Mouse (Mus musculus): ENCODE data around the gene Ttpal. TPM values are rescaled to one million over a fixed set of nuclear protein-coding genes. Genes with fewer than 3 reads are reported as not detected.

Ttpal gene
- polyA plus RNA-seq, 1 experiment from 2014 or later = 19.9 TPM

GRCm38 (mm10) chr2:163658941-163659340, 56.8 kb downstream of the Ttpal start:
- H3K9me3 ChIP-seq (ENCODE audit: control insufficient read depth, low read length) = no peaks in the 10 kb centered on the region
- no peak overlapping the region; the same call in 1 of the 2 replicates for H3K27ac ChIP-seq (replicated peaks)
- DNase-seq (ENCODE audit: low spot score) (peak; percentile 39), ATAC-seq (ENCODE audit: low FRiP score, low TSS enrichment) (peak; percentile 50)
- H3K27me3 ChIP-seq (ENCODE audit: control insufficient read depth, insufficient read depth, low read length) = no peaks in the 10 kb centered on the region
- WGBS = 2% methylated on average over 8 of the region's 8 CpGs
- H3K36me3 ChIP-seq (ENCODE audit: control insufficient read depth, insufficient read depth, low read length) = no peaks in the 10 kb centered on the region
- peak overlapping the region; percentile 51 for H3K4me2 ChIP-seq (replicated peaks; ENCODE audit: low read depth)
- H3K9ac ChIP-seq (ENCODE audit: low read length) = no peak overlapping the region; the same call in 1 of the 2 replicates
- H3K4me3 ChIP-seq (ENCODE audit: low read depth, low read length) = peak overlapping the region; percentile 86
- no peak for TF ChIP-seq CTCF (IDR thresholded peaks at IDR 0.05; ENCODE audit: low read depth)
- no peaks in the 10 kb centered on the region for H3K4me1 ChIP-seq (replicated peaks; ENCODE audit: control insufficient read depth, insufficient read depth)

- no peak for ATAC-seq (ENCODE audit: low FRiP score, low TSS enrichment)
- no peaks in the 10 kb centered on the region for H3K9me3 ChIP-seq (ENCODE audit: control insufficient read depth, low read length)
- no peak overlapping the region for H3K9ac ChIP-seq (ENCODE audit: low read length)
- no peaks in the 10 kb centered on the region for H3K36me3 ChIP-seq (ENCODE audit: control insufficient read depth, insufficient read depth, low read length)
- H3K27ac ChIP-seq (replicated peaks) = no peak overlapping the region; the same call in 1 of the 2 replicates
- peak overlapping the region; percentile 51 for H3K4me2 ChIP-seq (replicated peaks; ENCODE audit: low read depth)
- 75% methylated on average over 12 of the region's 12 CpGs for WGBS
- H3K4me3 ChIP-seq (ENCODE audit: low read depth, low read length) = no peak overlapping the region
- no peak for TF ChIP-seq EP300 (optimal IDR thresholded peaks at IDR 0.05)
- DNase-seq (ENCODE audit: low spot score) = no peak
- H3K27me3 ChIP-seq (ENCODE audit: control insufficient read depth, insufficient read depth, low read length) = no peaks in the 10 kb centered on the region
- no peaks in the 10 kb centered on the region for H3K4me1 ChIP-seq (replicated peaks; ENCODE audit: control insufficient read depth, insufficient read depth)
These were observed 57.3 kb downstream of the Ttpal start for GRCm38 (mm10) chr2:163659431-163659830.

GRCm38 (mm10) chr2:163660103-163660701, 58.1 kb downstream of the Ttpal start:
- no peak overlapping the region for H3K9ac ChIP-seq (ENCODE audit: low read length)
- H3K27me3 ChIP-seq (ENCODE audit: control insufficient read depth, insufficient read depth, low read length) = no peaks in the 10 kb centered on the region
- no peak overlapping the region for H3K27ac ChIP-seq (replicated peaks)
- H3K4me1 ChIP-seq (replicated peaks; ENCODE audit: control insufficient read depth, insufficient read depth) = no peaks in the 10 kb centered on the region
- no peak for DNase-seq (ENCODE audit: low spot score)
- no peaks in the 10 kb centered on the region for H3K9me3 ChIP-seq (ENCODE audit: control insufficient read depth, low read length)
- WGBS = 83% methylated on average over 5 of the region's 5 CpGs
- H3K36me3 ChIP-seq (ENCODE audit: control insufficient read depth, insufficient read depth, low read length) = no peaks in the 10 kb centered on the region
- no peak overlapping the region for H3K4me2 ChIP-seq (replicated peaks; ENCODE audit: low read depth)
- TF ChIP-seq CTCF (IDR thresholded peaks at IDR 0.05; ENCODE audit: low read depth) = no peak
- no peak overlapping the region for H3K4me3 ChIP-seq (ENCODE audit: low read depth, low read length)
- ATAC-seq (ENCODE audit: low FRiP score, low TSS enrichment) = no peak

GRCm38 (mm10) chr2:163661371-163661850, 59.3 kb downstream of the Ttpal start:
- ATAC-seq (ENCODE audit: low FRiP score, low TSS enrichment) (no peak), DNase-seq (ENCODE audit: low spot score) (no peak)
- Histone ChIP-seq H3K9ac (ENCODE audit: low read length) (no peak overlapping the region), H3K36me3 (ENCODE audit: control insufficient read depth, insufficient read depth, low read length) (no peaks in the 10 kb centered on the region), H3K4me2 (replicated peaks; ENCODE audit: low read depth) (no peak overlapping the region), H3K27me3 (ENCODE audit: control insufficient read depth, insufficient read depth, low read length) (no peaks in the 10 kb centered on the region), H3K4me1 (replicated peaks; ENCODE audit: control insufficient read depth, insufficient read depth) (no peaks in the 10 kb centered on the region), H3K27ac (replicated peaks) (no peak overlapping the region), H3K4me3 (ENCODE audit: low read depth, low read length) (no peak overlapping the region), H3K9me3 (ENCODE audit: control insufficient read depth, low read length) (no peaks in the 10 kb centered on the region)
- TF ChIP-seq CTCF (IDR thresholded peaks at IDR 0.05; ENCODE audit: low read depth) = no peak
- TF ChIP-seq EP300 (optimal IDR thresholded peaks at IDR 0.05) = no peak
- 74% methylated on average over 6 of the region's 6 CpGs for WGBS

GRCm38 (mm10) chr2:163662076-163662475, 60.0 kb downstream of the Ttpal start:
- 91% methylated on average over 5 of the region's 5 CpGs for WGBS
- DNase-seq (ENCODE audit: low spot score) (no peak), ATAC-seq (ENCODE audit: low FRiP score, low TSS enrichment) (no peak)
- Histone ChIP-seq H3K9me3 (ENCODE audit: control insufficient read depth, low read length) (no peaks in the 10 kb centered on the region), H3K4me2 (replicated peaks; ENCODE audit: low read depth) (no peak overlapping the region), H3K9ac (ENCODE audit: low read length) (no peak overlapping the region), H3K27me3 (ENCODE audit: control insufficient read depth, insufficient read depth, low read length) (no peaks in the 10 kb centered on the region), H3K4me1 (replicated peaks; ENCODE audit: control insufficient read depth, insufficient read depth) (no peaks in the 10 kb centered on the region), H3K4me3 (ENCODE audit: low read depth, low read length) (no peak overlapping the region), H3K27ac (replicated peaks) (no peak overlapping the region), H3K36me3 (ENCODE audit: control insufficient read depth, insufficient read depth, low read length) (no peaks in the 10 kb centered on the region)
- no peak for TF ChIP-seq EP300 (optimal IDR thresholded peaks at IDR 0.05)
- no peak for TF ChIP-seq CTCF (IDR thresholded peaks at IDR 0.05; ENCODE audit: low read depth)

- H3K9me3 ChIP-seq (ENCODE audit: control insufficient read depth, low read length) = no peaks in the 10 kb centered on the region
- no peak overlapping the region for H3K27ac ChIP-seq (replicated peaks)
- H3K4me1 ChIP-seq (replicated peaks; ENCODE audit: control insufficient read depth, insufficient read depth) = no peaks in the 10 kb centered on the region
- no peak overlapping the region for H3K4me3 ChIP-seq (ENCODE audit: low read depth, low read length)
- ATAC-seq (ENCODE audit: low FRiP score, low TSS enrichment) = no peak
- H3K4me2 ChIP-seq (replicated peaks; ENCODE audit: low read depth) = no peak overlapping the region
- no peak for DNase-seq (ENCODE audit: low spot score)
- no peaks in the 10 kb centered on the region for H3K36me3 ChIP-seq (ENCODE audit: control insufficient read depth, insufficient read depth, low read length)
- WGBS = 88% methylated on average over 2 of the region's 2 CpGs
- no peak for TF ChIP-seq CTCF (IDR thresholded peaks at IDR 0.05; ENCODE audit: low read depth)
- TF ChIP-seq EP300 (optimal IDR thresholded peaks at IDR 0.05) = no peak
- H3K27me3 ChIP-seq (ENCODE audit: control insufficient read depth, insufficient read depth, low read length) = no peaks in the 10 kb centered on the region
- no peak overlapping the region for H3K9ac ChIP-seq (ENCODE audit: low read length)
These were observed 60.6 kb downstream of the Ttpal start for GRCm38 (mm10) chr2:163662698-163663221.

All from stomach, postnatal 0 days (tissue).